Mouse (Mus musculus) liver, embryonic 11.5 days (tissue): ENCODE results near the gene Gzf1. TPM values are rescaled to one million over a fixed set of nuclear protein-coding genes. Genes with fewer than 3 reads are reported as not detected.
A peak's percentile ranks its signal among the peaks of the same experiment; 100 is the strongest.

ENCODE experiments used
- ATAC-seq: fragments of 200-750 bp; cut with Nextera tagmentation; replicated peaks from 2 replicates; pipeline ENCODE4 v1.8.0; 2017; ENCODE audit warnings: moderate number of reproducible peaks, mild to moderate bottlenecking, moderate TSS enrichment, moderate library complexity; ENCODE audit not compliant: low FRiP score
- DNase-seq: peaks from one replicate; pipeline ENCODE4 v3.0.0-alpha.2; 2017; ENCODE audit warnings: low spot score
- H3K27ac ChIP-seq: fragments of 300-500 bp; sonication (generic); 2 replicates; pipeline ENCODE4 v1.5.1; 2014; ENCODE audit warnings: mild to moderate bottlenecking, low read depth, low read length, control low read depth
- H3K27me3 ChIP-seq: fragments of 300-500 bp; sonication (generic); replicated peaks from 2 replicates; pipeline ENCODE4 v1.6.1; 2014; ENCODE audit warnings: low read length, mixed read lengths; ENCODE audit not compliant: control insufficient read depth, insufficient read depth
- H3K36me3 ChIP-seq: fragments of 300-500 bp; sonication (generic); 2 replicates; pipeline ENCODE4 v1.6.1; 2014; ENCODE audit warnings: mild to moderate bottlenecking, low read length, moderate library complexity, mixed read lengths; ENCODE audit not compliant: control insufficient read depth, insufficient read depth
- H3K4me1 ChIP-seq: fragments of 300-500 bp; sonication (generic); replicated peaks from 2 replicates; pipeline ENCODE4 v1.6.1; 2014; ENCODE audit warnings: low read length, mixed read lengths; ENCODE audit not compliant: control insufficient read depth, insufficient read depth
- H3K4me2 ChIP-seq: fragments of 300-500 bp; sonication (generic); 2 replicates; pipeline ENCODE4 v1.6.1; 2014; ENCODE audit warnings: mild to moderate bottlenecking, control low read depth, moderate library complexity
- H3K4me3 ChIP-seq: fragments of 300-500 bp; sonication (generic); 2 replicates; pipeline ENCODE4 v1.5.1; 2014; ENCODE audit warnings: low read depth, low read length, control low read depth
- H3K9ac ChIP-seq: fragments of 300-500 bp; sonication (generic); 2 replicates; pipeline ENCODE4 v1.6.1; 2014; ENCODE audit warnings: low read depth, low read length, control low read depth
- H3K9me3 ChIP-seq: fragments of 300-500 bp; sonication (generic); 2 replicates; pipeline ENCODE4 v1.6.1; 2016; ENCODE audit warnings: low read length, inconsistent platforms, mixed read lengths; ENCODE audit not compliant: control insufficient read depth
- WGBS: fragments of 180-500 bp; shearing (Covaris S2); extraction: QIAGEN DNeasy Blood & Tissue Kit; methylation state at CpG from one replicate; pipeline ENCODE4 v1.1.7; 2014; 5-methylcytosine and 5-hydroxymethylcytosine counted together
- polyA plus RNA-seq: library from polyadenylated mRNA; unstranded; fragments of >200 nt; fragmentation: Nextera tagmentation; extraction: Ambion mirVana; gene quantifications from 2 replicates; pipeline ENCODE4 v1.2.1, GENCODE M21; 2014

The Gzf1 gene
- polyA plus RNA-seq, 1 experiment from 2014 or later, result 16.7 TPM

DNA sequence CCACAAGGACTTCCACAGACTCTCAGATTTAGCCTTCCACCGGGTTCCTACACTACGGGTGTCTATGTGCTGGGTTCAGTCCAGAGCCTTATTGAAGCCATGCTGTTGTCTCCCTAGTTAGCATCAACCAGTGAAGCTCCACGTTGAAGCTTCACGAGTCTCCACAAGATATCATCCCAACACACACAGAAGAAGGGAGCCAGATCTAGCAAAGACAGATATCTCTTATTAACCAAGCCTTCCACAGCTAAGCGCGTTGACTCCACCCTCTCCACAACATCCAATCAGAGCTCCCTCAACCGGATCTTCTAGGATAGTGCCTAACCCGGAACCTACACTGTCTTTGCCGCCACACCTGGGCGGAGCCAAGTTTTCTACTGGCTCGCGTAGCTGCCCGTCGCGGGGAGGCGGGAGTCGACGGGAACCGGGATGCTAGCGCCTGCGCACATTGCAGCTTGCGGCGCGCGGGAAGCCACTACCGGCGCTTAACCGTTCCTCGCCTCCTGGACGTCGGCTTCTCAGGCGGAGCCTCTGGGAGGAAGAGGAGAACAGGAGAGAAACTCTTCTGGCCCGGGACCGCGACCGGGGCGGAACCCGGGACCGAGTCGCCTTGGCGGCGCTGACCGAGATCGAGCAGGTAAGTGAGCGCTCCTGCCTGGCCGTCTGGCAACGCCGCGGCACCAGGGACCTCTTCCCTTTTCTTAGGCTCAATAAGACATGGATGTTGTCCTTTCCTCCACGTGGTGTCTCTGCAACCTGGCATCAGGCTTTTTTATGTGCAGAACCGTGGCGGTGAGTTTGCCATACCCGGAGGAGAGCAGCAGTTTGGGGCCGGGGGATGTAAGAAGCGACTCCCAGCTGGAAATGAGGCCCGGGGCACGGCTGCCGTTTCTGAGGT is 8.4 kb upstream of the Gzf1 start, which contains the start of gene Nxt1:
Gene Nxt1 (plus strand): TSS at position 403 of the 898 bp plus-strand sequence.
- peaks cover 16% of the 10 kb centered on the region for H3K36me3 ChIP-seq
- WGBS, result under 1% methylated on average over 57 of the region's 58 CpGs
- ATAC-seq, result peak; percentile 99

DNA sequence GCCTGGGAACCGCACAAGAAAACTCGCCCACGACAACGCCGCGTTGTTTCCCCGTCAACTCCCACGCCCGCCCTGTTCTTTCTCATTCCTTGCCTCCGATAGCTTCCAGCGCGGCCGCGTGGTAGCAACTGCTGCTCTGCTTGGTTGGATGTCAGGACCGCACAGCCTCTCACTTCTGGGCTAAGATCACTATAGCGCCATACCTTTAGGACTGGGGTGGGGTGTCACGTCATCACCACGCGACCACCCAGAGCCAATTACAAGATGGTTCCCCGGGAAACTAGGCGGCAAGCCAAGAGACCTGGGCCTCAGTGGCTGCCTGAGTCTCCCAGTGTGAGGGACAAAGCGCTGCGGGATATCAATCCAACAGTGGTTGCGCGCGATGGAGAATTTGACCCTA is 3.0 kb upstream of the Gzf1 start:
- H3K4me2 ChIP-seq, result peak overlapping the region; percentile 52
- peak overlapping the region; percentile 40 for H3K4me3 ChIP-seq
- peaks cover 16% of the 10 kb centered on the region for H3K36me3 ChIP-seq
- WGBS, result 27% methylated on average over 26 of the region's 26 CpGs
- no peaks in the 10 kb centered on the region for H3K27me3 ChIP-seq
- H3K9ac ChIP-seq, result peak overlapping the region; percentile 18; the same call in 1 of the 2 replicates
- DNase-seq (peak; percentile 70), ATAC-seq (0 out of 2 replicates have a peak, but pooled peaks have one; percentile 4)
- no peaks in the 10 kb centered on the region for H3K9me3 ChIP-seq
- peak overlapping the region; percentile 42; the same call in 1 of the 2 replicates for H3K27ac ChIP-seq
- H3K4me1 ChIP-seq, result peaks cover 36% of the 10 kb centered on the region

More for the DNA sequence above, 8.4 kb upstream of the Gzf1 start, which contains the start of gene Nxt1:
- peak within 1 kb of the TSS; percentile 81 for H3K27ac ChIP-seq
- peak within 1 kb of the TSS; percentile 85 for H3K9ac ChIP-seq
- H3K4me3 ChIP-seq, result peak within 1 kb of the TSS; percentile 89
- no peaks in the 10 kb centered on the region for H3K9me3 ChIP-seq
- H3K4me1 ChIP-seq, result peaks cover 17% of the 10 kb centered on the region; the same call in 1 of the 2 replicates
- peak; percentile 96 for DNase-seq
- peak within 1 kb of the TSS; percentile 79 for H3K4me2 ChIP-seq
- H3K27me3 ChIP-seq, result no peaks in the 10 kb centered on the region

DNA sequence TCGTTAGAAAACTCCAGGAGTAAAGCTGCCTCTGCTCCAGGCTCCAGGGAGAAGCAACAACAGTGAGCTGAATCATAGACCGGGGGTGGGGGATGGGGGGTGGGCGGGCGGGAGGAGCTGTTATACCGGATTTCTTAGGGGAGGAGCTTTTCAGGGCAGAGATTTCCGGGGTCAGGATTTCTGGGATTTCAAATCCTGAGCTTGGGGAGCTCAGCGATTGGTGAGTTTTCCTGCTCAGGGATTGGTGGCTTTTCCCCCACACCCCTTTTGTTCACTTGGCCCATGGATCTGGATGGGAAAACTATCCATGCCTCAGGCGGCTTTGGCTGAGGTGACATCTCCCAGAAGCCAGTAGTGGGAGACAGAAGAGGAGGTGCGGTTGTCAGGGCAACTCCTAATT is 1.5 kb upstream of the Gzf1 start:
- Histone ChIP-seq H3K9ac (no peak overlapping the region), H3K36me3 (peaks cover 18% of the 10 kb centered on the region), H3K27me3 (no peaks in the 10 kb centered on the region), H3K4me2 (peak overlapping the region; percentile 70), H3K9me3 (no peaks in the 10 kb centered on the region), H3K4me1 (peaks cover 32% of the 10 kb centered on the region), H3K27ac (peak overlapping the region; percentile 71), H3K4me3 (no peak overlapping the region; the same call in 1 of the 2 replicates)
- no peak for ATAC-seq
- no peak for DNase-seq
- 21% methylated on average over 9 of the region's 9 CpGs for WGBS

DNA sequence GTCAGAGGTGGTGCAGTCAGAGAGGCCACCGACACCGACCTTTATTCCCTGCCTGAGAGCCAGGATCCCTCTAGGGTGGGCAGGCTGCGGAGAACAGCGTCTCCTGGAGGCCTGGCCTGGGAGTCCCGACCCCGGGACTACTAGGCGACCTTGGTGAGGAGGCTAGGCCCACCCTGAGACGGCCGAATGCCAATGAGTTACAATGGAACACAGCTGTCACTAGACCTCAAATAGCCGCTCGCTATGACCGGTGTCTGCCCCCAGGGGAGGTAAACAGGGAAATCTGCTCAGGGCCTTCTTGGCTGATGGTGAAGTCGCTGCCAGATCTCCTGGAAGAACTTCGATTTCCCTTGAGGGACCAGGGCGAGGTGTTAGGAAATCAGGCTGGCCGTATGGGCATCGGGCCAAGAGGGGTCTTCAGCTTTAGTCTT is 653 bp downstream of the Gzf1 start:
- Histone ChIP-seq H3K27ac (peak overlapping the region; percentile 91), H3K4me2 (peak overlapping the region; percentile 70), H3K4me1 (peaks cover 28% of the 10 kb centered on the region), H3K9ac (peak overlapping the region; percentile 79), H3K27me3 (no peaks in the 10 kb centered on the region), H3K4me3 (peak overlapping the region; percentile 84), H3K9me3 (no peaks in the 10 kb centered on the region), H3K36me3 (peaks cover 9% of the 10 kb centered on the region)
- ATAC-seq (peak; percentile 74), DNase-seq (no peak)
- 9% methylated on average over 17 of the region's 17 CpGs for WGBS

DNA sequence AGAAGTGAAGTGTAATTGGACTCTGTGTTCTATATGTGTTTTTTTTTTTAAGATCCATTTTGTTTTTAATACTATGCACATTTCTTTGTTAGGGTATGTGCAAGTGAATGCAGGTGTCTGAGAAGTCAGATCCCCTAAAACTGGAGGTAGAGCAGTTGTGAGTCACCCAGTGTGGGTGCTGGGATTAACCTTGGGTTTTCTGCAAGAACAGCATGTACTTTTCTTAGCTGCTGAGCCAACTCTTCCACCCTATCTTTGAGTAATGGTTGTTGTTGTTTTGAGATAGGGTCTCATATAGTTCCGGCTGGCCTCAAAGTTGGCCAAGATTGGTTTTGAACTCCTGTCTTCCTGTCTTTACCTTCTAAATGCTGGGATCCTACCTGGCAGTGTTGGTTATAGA is 2.2 kb downstream of the Gzf1 start:
- Histone ChIP-seq H3K27me3 (no peaks in the 10 kb centered on the region), H3K4me1 (peaks cover 24% of the 10 kb centered on the region), H3K9ac (no peak overlapping the region), H3K9me3 (no peaks in the 10 kb centered on the region), H3K4me2 (no peak overlapping the region), H3K4me3 (no peak overlapping the region), H3K27ac (no peak overlapping the region), H3K36me3 (peaks cover 9% of the 10 kb centered on the region)
- WGBS, result 94% methylated on average over 1 of the region's 1 CpGs
- no peak for DNase-seq
- no peak for ATAC-seq

DNA sequence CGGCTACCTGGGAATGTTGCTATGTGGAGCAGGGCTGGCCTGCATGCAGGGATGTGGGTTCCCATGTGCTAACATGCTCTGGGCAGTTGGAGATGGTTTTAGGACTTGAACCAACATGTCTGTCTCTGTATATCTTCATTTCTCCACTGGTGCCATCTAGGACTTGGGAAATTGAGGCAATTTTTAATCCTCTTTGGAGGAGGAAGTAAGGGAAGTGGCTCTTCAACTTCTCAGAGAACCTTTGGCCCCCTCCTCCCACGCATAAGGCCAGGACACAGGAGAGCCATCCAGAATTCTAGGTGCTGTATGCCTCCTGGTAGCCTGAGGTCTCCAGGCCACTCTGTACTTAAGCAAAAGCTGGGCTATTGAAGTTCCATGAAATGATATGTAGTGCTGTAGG is 4.1 kb downstream of the Gzf1 start:
- Histone ChIP-seq H3K4me1 (peaks cover 10% of the 10 kb centered on the region), H3K27ac (no peak overlapping the region), H3K4me3 (no peak overlapping the region), H3K4me2 (no peak overlapping the region), H3K9me3 (no peaks in the 10 kb centered on the region), H3K36me3 (peaks cover 16% of the 10 kb centered on the region), H3K9ac (no peak overlapping the region), H3K27me3 (no peaks in the 10 kb centered on the region)
- 96% methylated on average over 2 of the region's 2 CpGs for WGBS
- DNase-seq (no peak), ATAC-seq (no peak)

DNA sequence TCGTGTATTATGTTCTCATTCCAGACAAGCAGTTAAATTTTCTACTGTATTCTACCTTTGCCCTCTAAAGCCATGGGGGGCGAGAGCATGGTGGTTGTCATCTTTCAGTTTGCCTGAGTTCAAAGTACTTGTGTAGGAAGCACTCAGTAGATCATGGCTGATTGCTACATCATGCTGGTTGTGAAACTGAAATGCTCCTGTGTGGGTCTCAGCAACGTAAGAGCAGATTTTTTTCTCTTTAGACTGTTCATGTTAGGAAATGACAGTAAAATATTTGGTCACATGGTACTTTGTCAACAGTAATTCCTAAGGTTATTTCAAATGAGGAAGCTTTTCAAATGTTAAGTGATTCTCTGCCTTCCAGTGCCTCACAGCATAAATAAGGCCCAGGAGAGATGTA is 4.9 kb downstream of the Gzf1 start:
- WGBS, result 85% methylated on average over 3 of the region's 3 CpGs
- ATAC-seq (no peak), DNase-seq (no peak)
- Histone ChIP-seq H3K27ac (no peak overlapping the region), H3K4me1 (peaks cover 6% of the 10 kb centered on the region; the same call in 1 of the 2 replicates), H3K9me3 (no peaks in the 10 kb centered on the region), H3K9ac (no peak overlapping the region), H3K36me3 (peaks cover 22% of the 10 kb centered on the region), H3K27me3 (no peaks in the 10 kb centered on the region), H3K4me3 (no peak overlapping the region), H3K4me2 (no peak overlapping the region)

DNA sequence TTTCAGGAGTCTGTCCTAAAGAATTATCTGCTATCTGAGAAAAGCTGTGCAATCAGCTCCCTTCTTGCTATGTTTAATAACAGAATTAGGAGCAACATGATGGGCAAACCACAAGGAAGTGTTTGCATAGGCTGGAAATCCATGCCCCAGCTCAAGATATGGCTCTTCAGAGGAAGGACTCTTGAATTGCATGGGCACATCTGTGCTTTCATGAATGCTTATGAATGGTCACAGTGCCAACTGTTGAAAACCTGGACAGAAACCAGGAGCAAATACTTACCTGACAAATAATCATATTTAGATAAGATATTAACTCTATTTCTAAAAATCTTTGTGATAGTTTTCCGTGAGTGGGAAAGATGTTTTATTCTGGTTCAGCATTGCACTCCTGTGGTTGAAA is 6.0 kb downstream of the Gzf1 start:
- ATAC-seq, result no peak
- no peaks in the 10 kb centered on the region for H3K9me3 ChIP-seq
- no peak for DNase-seq
- H3K9ac ChIP-seq, result no peak overlapping the region
- no peak overlapping the region for H3K4me3 ChIP-seq
- peaks cover 28% of the 10 kb centered on the region for H3K36me3 ChIP-seq
- H3K4me2 ChIP-seq, result no peak overlapping the region
- peaks cover 5% of the 10 kb centered on the region; the same call in 1 of the 2 replicates for H3K4me1 ChIP-seq
- no peaks in the 10 kb centered on the region for H3K27me3 ChIP-seq
- H3K27ac ChIP-seq, result no peak overlapping the region
- WGBS, result 83% methylated on average over 1 of the region's 1 CpGs
